Mouse (Mus musculus) ovary, postnatal 14 days (tissue): ENCODE results near the gene Il1rap.

Experiments
- DNase-seq: peaks from one replicate; pipeline ENCODE4 v3.0.0; 2022; ENCODE audit warnings: low spot score

The Il1rap gene

DNA sequence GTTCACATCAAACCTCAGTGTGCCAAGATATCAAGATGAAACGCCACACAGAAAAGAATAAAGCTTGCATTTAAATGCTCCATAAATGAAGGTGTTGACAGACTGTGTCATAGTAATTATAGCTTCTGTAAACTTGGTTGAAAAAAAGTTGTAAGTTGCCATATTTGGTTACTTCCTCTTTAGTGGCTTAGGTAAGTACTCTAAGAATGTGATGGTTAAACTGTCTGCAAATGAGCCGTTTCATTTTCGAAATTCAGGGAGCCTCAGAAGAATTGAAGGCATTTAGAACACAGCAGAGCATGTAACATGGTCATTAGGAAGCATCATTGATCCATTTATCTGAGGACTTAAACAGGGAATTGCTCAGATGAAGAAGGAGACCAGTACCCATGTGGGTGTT lies 146.6 kb downstream of the Il1rap start:
- DNase-seq: no peak

DNA sequence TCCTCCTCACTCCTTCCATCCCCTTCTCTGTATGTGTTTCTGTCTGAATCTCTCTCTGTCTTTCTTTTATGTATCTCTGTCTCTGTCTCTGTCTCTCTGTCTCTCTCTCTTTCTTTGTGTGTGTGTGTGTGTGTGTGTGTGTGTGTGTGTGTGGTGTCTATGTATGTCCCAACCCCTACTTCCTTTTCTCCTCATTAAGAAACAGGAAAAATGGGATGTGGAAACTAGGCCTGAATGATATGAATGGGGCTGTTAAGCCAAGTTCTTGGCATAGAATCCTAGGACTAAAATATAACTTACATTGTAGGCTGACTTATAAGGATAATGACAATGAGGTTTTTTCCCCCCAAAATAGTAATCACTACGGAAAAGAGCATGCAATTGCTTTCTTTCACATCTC lies 149.4 kb downstream of the Il1rap start:
- DNase-seq: no peak

DNA sequence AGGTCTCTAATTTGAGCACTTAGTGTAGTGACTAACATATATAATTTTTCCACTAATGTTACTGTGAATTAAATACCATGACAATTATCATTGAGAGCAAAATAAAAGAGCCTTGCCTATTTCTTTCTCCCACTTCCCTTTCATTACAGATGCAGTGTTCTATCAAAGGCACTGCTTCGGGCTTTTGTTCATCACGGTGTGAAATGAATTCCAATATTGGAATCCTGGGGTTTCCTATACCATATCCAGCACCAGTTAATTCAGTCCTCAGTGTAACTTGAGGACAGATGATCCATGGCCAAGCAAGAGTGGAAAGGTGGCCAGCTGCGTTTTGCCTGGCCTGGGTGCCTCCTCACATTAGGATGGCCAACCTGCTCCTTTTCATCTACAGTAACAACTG lies 151.1 kb downstream of the Il1rap start:
- DNase-seq: no peak

DNA sequence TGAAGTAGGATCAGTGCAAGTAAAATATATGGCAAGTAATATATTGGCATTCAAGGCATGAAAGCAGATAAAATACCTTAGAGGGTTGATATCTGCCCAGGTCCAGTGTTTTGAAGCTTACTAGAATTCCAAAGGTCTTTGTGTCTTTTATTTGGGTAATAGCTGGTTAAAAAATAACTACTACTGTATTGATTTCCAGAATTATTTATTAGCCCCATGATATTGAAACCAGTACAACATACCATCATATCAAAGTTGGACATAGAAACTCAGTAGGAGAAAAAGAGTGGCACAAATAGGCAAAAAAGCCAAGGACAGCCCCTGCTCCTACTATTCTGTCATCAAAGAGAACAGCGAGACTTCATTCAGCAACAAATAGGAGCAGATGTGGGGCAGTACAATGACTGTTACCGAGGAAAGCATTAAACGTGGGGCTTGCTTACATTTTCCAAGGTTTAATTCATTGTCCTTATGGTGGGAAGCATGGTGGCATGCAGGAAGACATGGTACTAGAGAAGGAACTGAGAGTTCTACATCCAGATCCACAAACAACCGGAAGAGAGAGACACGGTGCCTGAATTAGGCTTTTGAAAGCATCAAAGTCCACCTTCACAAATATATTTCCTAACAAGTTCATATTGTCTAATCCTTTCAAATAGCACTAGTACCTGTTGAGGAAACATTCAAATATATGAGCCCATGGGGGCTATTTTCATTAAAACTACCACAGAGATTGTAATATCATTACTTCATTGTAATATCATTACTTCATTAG lies 174.1 kb downstream of the Il1rap start:
- DNase-seq: no peak

DNA sequence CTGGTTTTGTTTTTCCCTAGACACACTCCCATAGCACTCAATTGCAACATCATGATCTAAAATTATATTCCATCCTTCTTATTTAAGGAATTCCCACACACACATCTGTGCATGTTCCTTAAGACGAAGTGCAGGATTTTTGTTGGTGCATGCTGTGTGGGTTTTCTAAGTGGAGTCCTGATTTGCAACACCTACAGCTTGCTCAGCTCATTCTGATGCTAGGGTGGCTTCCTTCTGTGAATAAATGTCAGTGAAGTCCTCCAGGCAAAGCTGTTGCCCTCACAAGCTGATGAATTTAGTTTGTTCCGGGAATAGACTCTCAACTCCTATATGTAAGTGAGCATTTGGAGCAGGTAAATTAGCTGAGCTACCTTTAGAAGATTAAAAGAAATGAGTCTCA lies 194.5 kb downstream of the Il1rap start:
- no peak for DNase-seq

DNA sequence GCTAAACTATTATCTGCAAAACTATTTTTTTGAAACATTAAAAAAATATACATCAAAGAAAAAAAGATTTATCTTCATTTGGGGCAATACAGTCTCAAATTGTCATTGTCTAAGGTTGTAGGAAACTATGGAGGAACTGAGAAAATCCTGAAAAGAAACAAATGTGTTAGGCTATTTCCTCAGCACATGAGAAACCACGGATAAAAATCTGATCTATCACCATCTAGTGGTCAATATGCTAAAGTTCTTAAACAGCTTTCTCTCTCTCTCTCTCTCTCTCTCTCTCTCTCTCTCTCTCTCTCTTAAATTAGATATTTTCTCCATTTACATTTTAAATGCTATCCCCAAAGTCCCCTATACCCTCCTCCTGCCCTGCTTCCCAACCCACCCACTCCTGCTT lies 195.6 kb downstream of the Il1rap start:
- DNase-seq: no peak
